Mouse (Mus musculus): ENCODE measurements around the gene Apoh.

Apoh gene

GRCm38 (mm10) chr11:108333583-108334379 is 9.4 kb upstream of the Apoh start:
- DNase-seq, result no peak

- no peak for DNase-seq
Measured at GRCm38 (mm10) chr11:108334658-108335057, 8.5 kb upstream of the Apoh start.

DNA sequence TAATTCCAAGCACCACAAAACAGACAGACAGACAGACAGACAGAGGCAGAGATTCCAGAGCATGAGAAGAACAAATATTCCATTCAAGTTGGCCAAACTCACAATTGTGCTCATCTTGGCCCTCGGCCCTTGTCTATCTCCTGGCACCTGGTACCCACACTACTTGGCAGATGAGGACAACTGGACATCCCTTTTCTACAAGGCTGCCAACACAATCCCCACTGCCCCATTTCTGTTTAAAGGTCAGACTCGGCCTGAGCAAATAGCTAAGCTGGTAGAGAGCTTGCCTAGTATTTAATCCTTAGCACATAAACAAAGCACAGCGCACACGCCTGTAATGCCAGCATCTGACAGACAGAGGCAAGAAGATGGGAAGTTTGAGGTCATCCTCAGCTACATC is 7.6 kb upstream of the Apoh start:
- no peak for DNase-seq

DNA sequence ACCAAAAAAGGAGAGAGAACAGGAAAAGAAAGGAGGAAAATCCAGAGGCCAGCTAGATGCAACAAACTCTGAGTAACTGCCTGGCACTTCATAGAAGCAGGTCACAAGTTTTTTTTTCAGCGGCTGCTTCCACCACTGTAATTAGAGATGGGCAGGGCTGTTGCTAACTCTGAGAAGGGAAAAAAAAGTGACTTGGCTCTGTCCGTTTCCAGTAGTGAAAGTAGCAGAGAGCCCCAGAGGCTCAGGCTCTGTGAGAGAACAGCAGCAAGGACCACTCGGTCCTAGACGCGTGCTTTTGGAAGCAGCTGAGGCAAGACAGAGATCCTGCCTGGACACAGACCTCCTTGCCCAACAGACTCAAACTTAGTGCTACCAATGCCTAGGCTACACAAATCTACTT is 6.7 kb upstream of the Apoh start:
- no peak for DNase-seq

DNA sequence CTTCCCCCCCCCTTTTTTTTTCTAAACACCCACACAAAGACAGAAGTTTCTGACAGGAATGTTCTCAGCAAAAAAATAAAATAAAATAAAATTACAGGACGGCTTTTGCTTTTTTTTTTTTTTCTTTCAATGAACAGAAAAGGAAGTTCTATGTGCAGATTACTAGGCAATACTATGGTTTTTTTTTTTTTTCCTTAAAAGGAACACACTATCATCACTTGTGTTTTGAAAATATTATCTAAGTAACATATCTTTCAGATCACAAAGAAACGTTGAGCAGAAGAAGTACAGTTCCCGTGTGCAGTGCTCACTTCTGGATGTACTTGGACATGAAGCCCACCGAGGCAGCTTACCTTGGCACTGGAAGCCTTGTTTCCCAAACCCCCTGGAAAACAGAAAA is 2.9 kb upstream of the Apoh start:
- DNase-seq, result no peak

DNA sequence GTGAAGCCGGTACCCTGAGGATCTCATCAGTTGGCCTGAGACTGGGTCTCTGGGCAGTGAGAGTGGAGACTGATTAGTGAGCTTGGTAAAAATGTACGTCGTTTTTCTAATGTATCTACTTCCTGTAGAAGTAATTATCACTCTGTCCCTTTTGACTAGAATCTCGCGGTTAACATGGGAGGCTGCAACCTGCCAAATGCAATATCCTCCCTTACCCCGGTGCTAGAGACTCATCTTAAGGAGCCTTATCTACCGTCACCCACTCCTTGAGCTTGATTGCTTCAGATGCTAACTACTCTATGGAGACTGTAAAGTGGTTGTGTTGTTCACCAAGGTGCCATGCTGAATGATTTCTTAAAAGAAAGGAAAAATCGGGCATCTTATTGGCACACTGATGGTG is 1.4 kb upstream of the Apoh start:
- DNase-seq, result peak in 1 of 2 experiments; percentile 12

DNA sequence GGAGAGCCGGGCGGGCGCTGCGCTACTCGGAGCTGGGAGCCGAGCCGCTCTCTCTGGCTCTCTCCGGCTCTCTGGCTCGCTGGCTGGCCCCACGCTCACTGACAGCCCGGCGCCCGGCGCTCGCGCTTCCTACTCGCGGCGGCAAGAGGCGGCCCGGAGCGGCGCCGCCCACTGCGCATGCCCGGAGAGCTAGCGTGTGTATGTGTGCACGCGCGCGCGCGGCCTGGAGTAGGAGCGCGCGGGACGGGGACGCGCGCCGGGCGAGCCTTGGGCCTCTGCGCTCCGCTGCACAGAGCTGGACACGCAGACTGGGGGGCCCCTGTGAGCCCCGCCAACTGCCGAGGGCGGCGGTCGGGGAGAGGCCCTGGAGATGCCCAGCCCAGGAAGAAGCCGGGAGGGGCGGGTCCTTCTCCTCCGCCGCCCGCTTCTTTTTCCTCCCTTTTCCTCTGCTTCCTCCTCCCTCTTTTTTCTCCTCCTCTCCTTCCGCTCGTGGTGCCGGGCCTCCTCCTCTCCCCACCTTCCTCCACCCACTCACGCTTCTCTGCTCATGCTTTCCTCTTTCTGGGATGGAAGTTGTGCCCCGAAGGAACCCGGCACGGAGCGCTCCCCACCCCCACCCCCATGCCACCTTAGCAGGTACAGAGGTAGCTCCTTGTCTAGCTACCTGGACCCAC is 772 bp downstream of the Apoh start, which contains the start of gene Prkca:
Prkca (minus strand) TSS at position 140 of the 674 bp plus-strand sequence.
- peak; percentile 93 to 94 for DNase-seq

DNA sequence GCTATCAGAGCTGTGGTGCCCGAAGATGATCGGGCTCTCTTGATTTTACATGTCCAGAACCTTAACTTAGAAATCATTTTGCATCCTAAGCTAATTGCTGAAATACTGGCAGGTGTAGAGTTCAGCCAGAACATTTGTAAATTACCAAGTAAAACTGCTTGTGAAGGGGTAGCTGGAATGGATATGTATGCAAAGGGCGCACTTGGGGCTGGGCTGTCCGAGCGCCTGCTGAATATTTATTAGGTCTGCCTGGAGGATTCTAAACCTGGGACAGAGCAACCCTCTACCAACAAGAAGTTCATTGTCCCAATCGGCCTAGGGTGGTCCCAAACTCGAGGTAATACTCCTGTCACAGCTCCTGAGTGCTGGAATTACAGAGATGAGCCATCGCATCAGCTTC is 1.6 kb downstream of the Apoh start:
- DNase-seq, result no peak

DNA sequence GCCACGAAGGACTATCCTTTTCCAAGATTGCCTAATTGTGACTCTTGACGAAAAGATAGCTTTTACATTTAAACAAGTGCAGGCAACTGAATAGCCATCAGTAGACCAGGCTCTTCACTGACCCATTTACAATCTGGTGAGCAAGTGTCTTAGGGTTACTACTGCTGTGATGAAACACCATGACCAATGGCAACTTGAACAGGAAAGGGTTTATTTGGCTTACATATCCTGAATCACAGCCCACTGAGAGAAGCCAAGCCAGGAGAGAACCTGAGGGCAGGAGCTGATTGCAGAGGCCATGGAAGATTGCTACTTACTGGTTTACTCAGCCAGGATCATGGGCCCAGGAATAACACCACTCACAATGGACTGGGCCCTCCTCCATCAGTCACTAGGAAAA is 2.2 kb downstream of the Apoh start:
- no peak for DNase-seq

GRCm38 (mm10) chr11:108350799-108351198 is 7.6 kb downstream of the Apoh start:
- no peak for DNase-seq

DNA sequence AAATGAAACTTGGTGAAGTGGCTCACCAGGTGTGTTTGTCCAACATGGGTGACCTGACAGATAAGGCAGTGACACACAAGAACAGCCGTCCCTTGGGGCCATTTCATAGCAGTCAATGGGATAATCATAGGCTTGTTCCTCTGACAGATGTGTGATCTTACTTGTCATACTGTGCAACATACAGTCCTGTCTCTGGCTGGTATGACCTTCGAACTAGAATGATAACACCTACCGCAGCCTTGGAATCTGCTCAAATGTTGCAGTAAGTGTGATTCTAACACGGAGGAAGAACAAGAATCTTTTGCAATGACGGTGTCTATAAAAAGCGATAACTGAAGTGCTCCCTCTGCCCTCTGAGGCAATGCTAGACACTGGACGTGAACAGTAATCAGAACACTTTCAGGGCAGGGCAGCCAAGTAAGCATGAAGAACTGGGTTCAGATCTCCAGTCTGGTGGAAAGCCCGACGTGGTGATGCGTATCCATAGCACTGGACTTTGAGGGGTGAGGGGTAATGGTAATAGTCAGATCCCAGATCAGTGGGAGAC is 9.8 kb downstream of the Apoh start:
- DNase-seq, result no peak

DNA sequence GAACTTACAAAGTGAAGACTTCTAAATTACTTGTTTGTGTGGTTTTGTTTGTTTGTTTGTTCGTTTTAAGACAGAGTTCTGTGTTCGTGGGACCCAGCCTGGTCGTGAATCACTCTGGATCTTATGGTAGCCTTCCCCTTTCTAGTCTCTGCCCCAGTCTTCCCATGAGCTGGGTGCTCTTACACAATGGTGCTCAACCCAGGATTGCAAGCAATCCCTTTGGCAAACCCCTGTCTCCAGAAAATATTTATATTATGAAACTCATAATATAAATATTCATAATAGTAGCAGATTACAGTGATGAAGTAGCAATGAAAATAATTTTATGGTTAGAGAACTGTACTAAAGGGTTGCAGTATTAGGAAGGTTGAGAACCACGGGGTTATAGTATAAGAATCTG is 12.9 kb downstream of the Apoh start:
- DNase-seq, result no peak

- no peak for DNase-seq
Measured at GRCm38 (mm10) chr11:108358911-108359310, 15.8 kb downstream of the Apoh start.

DNA sequence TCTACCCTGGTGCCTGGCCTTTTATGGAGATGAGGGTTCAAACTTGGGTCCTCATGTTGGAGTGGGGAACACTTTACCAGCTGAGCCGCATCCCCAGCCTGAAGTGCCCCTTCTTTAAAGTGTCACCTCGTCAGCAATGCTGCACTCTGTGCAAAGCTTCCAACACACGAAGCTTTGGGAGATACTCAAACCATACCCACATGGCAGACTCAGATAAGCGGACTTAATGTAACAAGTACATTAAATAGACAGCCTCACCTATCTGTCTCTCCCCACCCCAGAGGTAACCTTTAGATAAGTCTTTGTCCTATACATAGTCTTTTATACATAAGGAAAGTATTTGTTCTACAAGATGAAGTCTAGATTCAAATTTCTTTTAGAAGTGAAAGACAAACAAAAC is 17.8 kb downstream of the Apoh start:
- no peak for DNase-seq

DNA sequence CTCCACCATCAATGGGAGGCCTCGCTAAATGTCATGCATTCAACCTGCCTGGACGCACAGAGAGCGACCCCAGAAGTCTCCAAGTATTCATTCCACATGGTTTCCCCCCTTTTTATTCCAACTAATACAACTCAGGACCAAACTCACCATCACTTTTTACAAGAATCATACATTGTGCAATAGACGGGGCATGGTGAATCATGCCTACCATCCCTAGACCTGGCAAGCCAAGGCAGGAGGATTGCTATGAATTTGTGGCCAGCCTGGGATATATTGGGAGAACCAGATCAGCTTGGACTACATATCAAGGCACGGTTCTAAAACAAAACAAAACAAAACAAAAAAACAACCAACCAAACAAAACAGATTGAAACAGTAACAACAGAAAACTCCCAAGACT is 19.8 kb downstream of the Apoh start:
- DNase-seq, result no peak

- no peak for DNase-seq
Measured at GRCm38 (mm10) chr11:108363991-108364390, 20.8 kb downstream of the Apoh start.

DNA sequence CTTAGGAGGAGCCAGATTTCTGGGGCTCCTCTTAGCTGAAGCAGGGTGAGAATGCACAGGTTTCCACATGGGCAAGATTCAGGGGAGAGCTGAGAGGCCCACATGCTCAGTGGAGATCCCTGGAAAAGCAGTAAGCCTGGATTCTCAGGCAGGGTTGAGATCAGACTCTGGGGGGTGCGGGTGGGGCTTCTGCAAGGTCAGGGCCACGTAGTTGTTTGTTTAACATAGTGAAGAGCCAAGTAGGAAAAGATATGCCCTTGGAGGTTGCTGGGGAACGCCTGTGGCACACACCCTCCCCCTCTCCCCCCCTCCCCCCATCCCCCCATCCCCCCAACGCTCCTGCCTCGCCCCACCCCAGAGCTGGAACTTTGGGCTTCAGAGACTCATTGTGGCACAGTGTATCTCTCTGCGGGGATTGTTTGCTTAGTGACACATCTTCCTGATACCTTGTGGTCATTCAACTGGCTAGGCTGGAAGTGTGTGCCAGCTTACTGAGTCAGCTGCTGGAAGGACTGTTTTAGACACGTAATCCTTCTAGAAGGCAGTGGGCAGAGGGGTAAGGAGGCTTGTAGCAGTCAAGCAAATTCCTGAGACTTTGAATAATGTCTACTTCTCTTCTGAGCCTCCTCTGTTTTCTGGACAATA is 21.9 kb downstream of the Apoh start:
- DNase-seq, result no peak

DNA sequence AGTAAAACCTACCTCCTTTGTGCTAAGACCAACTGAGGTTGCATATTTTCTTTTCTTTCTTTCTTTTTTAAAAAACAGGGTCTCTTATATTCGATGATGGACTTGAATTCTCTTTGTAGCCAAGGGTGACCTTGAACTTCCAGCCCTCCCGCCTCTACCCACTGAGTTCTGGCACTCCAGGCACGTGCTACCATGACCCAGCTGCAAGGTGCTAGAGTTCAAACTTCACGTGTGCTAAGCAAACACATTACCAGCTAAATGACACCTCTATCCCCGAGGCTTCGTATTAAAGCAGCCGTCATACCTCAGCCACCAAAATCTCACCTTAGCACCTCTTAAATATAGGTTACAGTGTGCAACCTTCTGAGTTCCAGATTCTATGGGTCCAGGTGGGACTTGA is 22.4 kb downstream of the Apoh start:
- DNase-seq, result no peak

GRCm38 (mm10) chr11:108367046-108367445 is 23.9 kb downstream of the Apoh start:
- no peak for DNase-seq

DNA sequence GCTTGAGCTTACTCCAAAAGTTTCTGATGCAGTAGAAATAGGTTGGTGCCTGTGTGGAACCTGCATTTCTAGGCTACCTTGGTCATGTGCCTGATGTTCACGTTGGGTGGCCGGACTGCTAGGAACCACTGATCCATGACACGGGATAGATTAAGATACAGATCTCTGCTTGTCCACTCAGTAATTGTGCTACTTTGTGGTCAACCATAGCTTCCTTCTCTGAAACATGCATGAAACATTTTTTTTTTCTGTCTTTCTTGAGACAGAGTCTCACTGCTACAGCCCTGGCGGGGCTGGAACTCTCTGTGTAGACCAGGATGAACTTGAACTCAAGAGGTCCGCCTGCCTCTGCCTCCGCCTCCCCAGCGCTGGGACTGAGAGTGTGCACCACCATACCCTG is 33.7 kb downstream of the Apoh start:
- DNase-seq, result no peak

- peak; percentile 70 to 76 for DNase-seq
Measured at GRCm38 (mm10) chr11:108377680-108378362, 34.7 kb downstream of the Apoh start.

GRCm38 (mm10) chr11:108378363-108378751 is 35.2 kb downstream of the Apoh start:
- DNase-seq, result no peak

DNA sequence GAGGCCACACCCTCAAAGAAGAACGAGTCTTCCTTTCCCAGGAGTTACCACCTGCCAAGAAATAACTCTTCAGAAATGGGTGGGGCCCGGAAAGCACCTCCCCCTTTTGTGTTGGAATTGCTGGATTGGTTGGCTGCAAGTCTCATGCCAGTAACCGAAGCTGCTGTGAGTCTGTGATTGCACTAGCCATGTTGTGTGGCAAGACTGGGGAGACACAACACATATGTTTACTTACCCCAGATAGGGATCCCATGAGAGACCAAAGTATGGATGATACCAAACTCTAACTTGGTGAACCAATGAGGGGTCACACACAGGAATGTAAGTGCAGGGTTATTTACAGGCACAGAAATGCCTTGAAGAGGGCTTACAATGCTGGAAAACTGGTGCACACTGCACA is 39.5 kb downstream of the Apoh start:
- no peak for DNase-seq

Measured in thymus, postnatal 36 days (tissue).